Mouse (Mus musculus) midbrain, embryonic 10.5 days (tissue): ENCODE measurements around the gene Tcf12. TPM values are rescaled to one million over a fixed set of nuclear protein-coding genes. Genes with fewer than 3 reads are reported as not detected.
A peak's percentile ranks its signal among the peaks of the same experiment; 100 is the strongest.

Experiments
- DNase-seq: peaks from one replicate; pipeline ENCODE4 v3.0.0-alpha.2; 2017; ENCODE audit warnings: low spot score
- H3K27ac ChIP-seq: fragments of 300-500 bp; sonication (generic); replicated peaks from 2 replicates; pipeline ENCODE4 v1.5.1; 2016; ENCODE audit warnings: mild to moderate bottlenecking
- H3K27me3 ChIP-seq: fragments of 300-500 bp; sonication (generic); 2 replicates; pipeline ENCODE4 v1.6.1; 2016; ENCODE audit warnings: low read depth, mild to moderate bottlenecking; ENCODE audit not compliant: poor library complexity, severe bottlenecking
- H3K36me3 ChIP-seq: fragments of 300-500 bp; sonication (generic); 2 replicates; pipeline ENCODE4 v1.6.1; 2016; ENCODE audit warnings: mild to moderate bottlenecking, moderate library complexity
- H3K4me1 ChIP-seq: fragments of 300-500 bp; sonication (generic); 2 replicates; pipeline ENCODE4 v1.6.1; 2016
- H3K4me3 ChIP-seq: fragments of 300-500 bp; sonication (generic); 2 replicates; pipeline ENCODE4 v1.5.1; 2016; ENCODE audit warnings: mild to moderate bottlenecking, moderate library complexity
- H3K9me3 ChIP-seq: fragments of 300-500 bp; sonication (generic); replicated peaks from 2 replicates; pipeline ENCODE4 v1.6.1; 2016; ENCODE audit warnings: mild to moderate bottlenecking
- WGBS: fragments of 180-500 bp; shearing (Covaris S2); methylation state at CpG from one replicate; pipeline ENCODE4 v1.1.7; 2016; 5-methylcytosine and 5-hydroxymethylcytosine counted together
- polyA plus RNA-seq: library from polyadenylated mRNA; unstranded; fragments of >200 nt; fragmentation: Nextera tagmentation; extraction: Ambion mirVana; gene quantifications from 2 replicates; pipeline ENCODE4 v1.2.1, GENCODE M21; 2016

Tcf12 gene
- polyA plus RNA-seq, 1 experiment from 2014 or later = 165 TPM

GRCm38 (mm10) chr9:71916662-71916953 lies 195.1 kb downstream of the Tcf12 start:
- no peak for DNase-seq
- Histone ChIP-seq H3K27ac (peak overlapping the region; percentile 71; the same call in 1 of the 2 replicates), H3K36me3 (peaks cover 29% of the 10 kb centered on the region), H3K27me3 (no peaks in the 10 kb centered on the region), H3K9me3 (no peaks in the 10 kb centered on the region), H3K4me3 (no peak overlapping the region), H3K4me1 (peaks cover 35% of the 10 kb centered on the region)

DNA sequence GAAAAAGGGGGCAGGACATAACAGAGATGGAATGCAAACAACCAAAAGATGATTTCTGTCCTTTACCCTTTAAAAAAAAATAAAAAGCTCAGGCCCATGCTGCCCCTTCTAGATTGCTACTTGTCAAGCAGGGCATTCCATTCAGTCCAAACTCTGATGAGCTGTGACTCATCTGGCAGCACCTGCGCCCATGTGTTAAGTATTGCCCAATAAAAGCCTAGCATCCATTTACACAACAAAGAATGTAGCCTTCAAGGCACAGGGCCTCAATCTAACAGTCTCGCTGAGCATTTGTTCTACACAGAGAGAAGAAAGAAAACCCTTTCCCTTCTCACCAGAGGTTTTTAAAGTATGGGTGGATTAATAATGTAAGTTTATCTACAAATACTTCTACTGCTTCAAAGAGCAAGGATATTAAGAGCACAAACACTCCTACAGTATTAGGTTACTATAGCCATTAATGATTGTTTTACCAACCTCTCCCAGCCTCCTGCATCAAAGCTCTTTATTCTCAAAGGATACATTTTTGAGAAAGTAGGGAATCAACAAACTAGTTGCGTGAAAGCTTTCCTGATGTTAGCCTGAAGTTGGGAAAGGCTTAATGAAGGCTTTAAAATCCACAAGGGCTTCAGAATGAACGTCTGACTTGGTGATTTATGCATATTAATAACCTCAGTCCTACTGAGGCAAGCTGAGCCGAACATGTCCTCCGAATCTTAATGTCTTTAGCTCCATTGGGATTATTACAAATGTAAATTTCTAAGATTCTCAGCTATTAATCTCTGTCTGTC lies 195.6 kb downstream of the Tcf12 start:
- no peak for DNase-seq
- 38% methylated on average over 6 of the region's 6 CpGs for WGBS
- peak overlapping the region; percentile 71 for H3K27ac ChIP-seq

DNA sequence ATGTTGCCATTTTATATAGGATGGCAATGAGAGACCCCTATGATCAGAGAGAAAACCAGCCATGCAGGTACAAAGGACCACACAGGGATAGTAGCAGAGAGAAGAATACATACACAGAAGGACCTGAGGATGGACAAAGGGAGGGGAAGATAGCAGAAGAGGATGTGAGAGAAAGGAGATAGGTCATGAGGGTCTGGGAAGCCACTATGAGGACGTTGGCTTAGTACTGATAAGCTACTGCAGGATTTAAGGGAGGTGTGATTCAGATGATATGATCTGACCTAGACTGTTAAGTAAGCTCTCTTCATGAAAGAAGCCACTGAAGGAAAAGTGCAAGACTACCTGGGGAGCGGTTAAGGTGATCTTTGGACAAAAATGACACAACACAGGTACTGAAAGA lies 205.1 kb downstream of the Tcf12 start:
- Histone ChIP-seq H3K4me3 (no peak overlapping the region), H3K4me1 (peaks cover 4% of the 10 kb centered on the region), H3K9me3 (peaks cover 9% of the 10 kb centered on the region; the same call in 1 of the 2 replicates), H3K27me3 (no peaks in the 10 kb centered on the region), H3K27ac (no peak overlapping the region), H3K36me3 (peaks cover 50% of the 10 kb centered on the region)
- no peak for DNase-seq
- WGBS = 79% methylated on average over 2 of the region's 2 CpGs

More for the DNA sequence above, 195.6 kb downstream of the Tcf12 start:
- no peaks in the 10 kb centered on the region for H3K9me3 ChIP-seq
- H3K36me3 ChIP-seq = peaks cover 29% of the 10 kb centered on the region
- no peaks in the 10 kb centered on the region for H3K27me3 ChIP-seq
- H3K4me3 ChIP-seq = peak overlapping the region; percentile 9; the same call in 1 of the 2 replicates
- peaks cover 35% of the 10 kb centered on the region for H3K4me1 ChIP-seq

DNA sequence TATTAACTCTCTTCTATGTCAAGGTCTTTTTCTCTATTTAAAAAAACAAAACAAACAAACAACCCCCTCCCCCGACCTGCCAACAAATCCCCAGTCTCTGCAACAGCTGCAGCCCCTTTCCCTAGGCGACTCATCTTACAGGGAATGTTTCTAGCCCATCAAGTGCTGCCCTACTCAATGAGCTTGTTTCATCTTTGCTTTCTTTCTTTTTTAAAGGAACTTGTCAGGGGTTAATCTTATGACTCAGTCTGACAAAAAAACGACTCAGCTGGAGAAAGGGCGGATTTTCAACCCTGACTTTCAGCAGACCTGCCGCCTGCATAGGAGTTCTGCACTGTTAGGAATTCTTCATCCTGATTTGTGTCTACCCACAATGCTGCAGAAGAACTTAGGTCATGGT lies 212.8 kb downstream of the Tcf12 start:
- peak; percentile 44 for DNase-seq
- Histone ChIP-seq H3K4me1 (peaks cover 71% of the 10 kb centered on the region), H3K4me3 (peak overlapping the region; percentile 9; the same call in 1 of the 2 replicates), H3K27ac (peak overlapping the region; percentile 87), H3K9me3 (no peaks in the 10 kb centered on the region), H3K27me3 (no peaks in the 10 kb centered on the region), H3K36me3 (peaks cover 5% of the 10 kb centered on the region; the same call in 1 of the 2 replicates)
- 6% methylated on average over 5 of the region's 5 CpGs for WGBS

DNA sequence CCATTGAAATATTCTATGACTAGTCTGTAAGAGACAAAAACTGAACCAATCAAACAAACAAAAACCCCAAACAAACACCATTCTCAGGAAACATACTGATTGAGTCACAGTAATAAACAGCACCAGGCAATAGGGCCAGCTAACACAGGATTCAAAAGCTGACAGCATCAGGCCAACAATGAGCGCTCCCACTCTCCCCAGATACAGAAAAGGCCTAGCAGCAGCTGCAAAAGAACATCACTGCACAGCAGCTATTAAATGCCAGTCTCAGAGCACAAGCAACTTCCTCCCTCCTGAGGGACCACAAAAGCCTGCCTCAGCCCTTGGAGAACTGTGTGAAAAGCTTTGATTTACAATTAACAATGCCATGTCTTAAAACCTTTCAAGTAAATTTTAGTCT lies 214.3 kb downstream of the Tcf12 start:
- Histone ChIP-seq H3K4me3 (peak overlapping the region; percentile 62; the same call in 1 of the 2 replicates), H3K27ac (peak overlapping the region; percentile 87), H3K36me3 (peaks cover 3% of the 10 kb centered on the region; the same call in 1 of the 2 replicates), H3K27me3 (no peaks in the 10 kb centered on the region), H3K9me3 (no peaks in the 10 kb centered on the region), H3K4me1 (peaks cover 84% of the 10 kb centered on the region)
- DNase-seq = peak; percentile 71
- 0% methylated on average over 1 of the region's 1 CpGs for WGBS

GRCm38 (mm10) chr9:71895931-71896724 lies 215.5 kb downstream of the Tcf12 start:
- Histone ChIP-seq H3K4me1 (peaks cover 89% of the 10 kb centered on the region), H3K4me3 (peak overlapping the region; percentile 62), H3K27me3 (no peaks in the 10 kb centered on the region), H3K9me3 (no peaks in the 10 kb centered on the region), H3K27ac (peak overlapping the region; percentile 87), H3K36me3 (no peaks in the 10 kb centered on the region)
- no peak for DNase-seq
- 8% methylated on average over 2 of the region's 2 CpGs for WGBS

GRCm38 (mm10) chr9:71895291-71895690 lies 216.4 kb downstream of the Tcf12 start:
- no peaks in the 10 kb centered on the region for H3K9me3 ChIP-seq
- DNase-seq = no peak
- H3K36me3 ChIP-seq = no peaks in the 10 kb centered on the region
- WGBS = 9% methylated on average over 7 of the region's 7 CpGs
- H3K27ac ChIP-seq = peak overlapping the region; percentile 87
- no peaks in the 10 kb centered on the region for H3K27me3 ChIP-seq
- H3K4me3 ChIP-seq = peak overlapping the region; percentile 62
- H3K4me1 ChIP-seq = peaks cover 84% of the 10 kb centered on the region

DNA sequence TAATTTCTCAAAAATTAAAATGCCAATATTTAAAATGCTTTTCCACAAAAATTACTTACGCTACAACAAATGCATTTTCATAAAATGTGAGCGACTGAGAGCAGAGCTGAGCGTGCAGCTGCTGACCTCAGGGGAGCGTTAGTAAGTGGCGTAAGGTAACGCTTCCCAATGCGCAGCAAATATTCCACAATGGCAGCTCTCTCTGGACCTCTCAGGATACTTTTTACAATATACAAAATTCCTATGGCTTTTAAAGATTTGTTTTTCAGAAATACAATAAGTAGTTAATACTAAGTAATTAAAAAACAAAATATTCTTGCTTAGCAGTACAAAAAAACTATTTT lies 216.8 kb downstream of the Tcf12 start:
- Histone ChIP-seq H3K36me3 (no peaks in the 10 kb centered on the region), H3K4me1 (peaks cover 80% of the 10 kb centered on the region), H3K27me3 (no peaks in the 10 kb centered on the region), H3K9me3 (no peaks in the 10 kb centered on the region), H3K27ac (peak overlapping the region; percentile 87), H3K4me3 (peak overlapping the region; percentile 62)
- 23% methylated on average over 7 of the region's 7 CpGs for WGBS
- DNase-seq = no peak

DNA sequence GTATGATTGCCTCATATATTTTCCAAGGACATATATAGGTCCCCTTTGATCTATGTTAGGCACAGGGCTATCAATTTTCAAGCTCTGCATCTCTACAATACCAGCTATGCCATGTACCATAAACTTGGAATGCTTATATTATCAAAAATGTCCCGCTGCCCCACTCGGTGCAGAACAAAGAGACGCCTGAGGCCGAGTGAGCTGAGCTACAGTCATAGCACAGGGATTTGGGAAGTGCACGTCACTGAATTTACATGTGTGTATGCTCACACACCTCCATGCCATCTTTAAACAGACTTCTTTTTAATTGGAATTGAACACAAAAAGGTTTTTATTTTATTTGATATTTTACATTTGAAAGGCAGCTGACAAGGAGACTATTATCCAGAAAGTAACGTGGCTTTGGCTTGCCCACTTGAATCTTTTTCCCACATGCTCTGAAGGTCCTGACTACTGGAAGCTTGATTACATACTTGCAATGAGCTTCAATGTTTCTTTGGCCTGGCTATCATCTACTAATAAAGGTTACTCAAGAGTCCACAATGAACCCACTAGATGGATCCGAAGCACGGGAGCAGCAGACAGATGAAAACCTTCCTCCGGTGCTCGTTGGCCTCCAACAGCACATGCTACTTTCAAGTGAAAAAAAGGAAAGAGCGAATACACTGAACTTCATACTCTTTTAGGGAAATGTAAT lies 217.3 kb downstream of the Tcf12 start:
- Histone ChIP-seq H3K27me3 (no peaks in the 10 kb centered on the region), H3K4me1 (peaks cover 81% of the 10 kb centered on the region), H3K27ac (peak overlapping the region; percentile 87), H3K36me3 (peaks cover 5% of the 10 kb centered on the region; the same call in 1 of the 2 replicates), H3K4me3 (peak overlapping the region; percentile 62), H3K9me3 (no peaks in the 10 kb centered on the region)
- WGBS = 28% methylated on average over 11 of the region's 11 CpGs
- DNase-seq = no peak

GRCm38 (mm10) chr9:71888450-71888849 lies 223.2 kb downstream of the Tcf12 start:
- peak overlapping the region; percentile 20; the same call in 1 of the 2 replicates for H3K4me3 ChIP-seq
- 49% methylated on average over 5 of the region's 5 CpGs for WGBS
- peaks cover 29% of the 10 kb centered on the region for H3K36me3 ChIP-seq
- peaks cover 52% of the 10 kb centered on the region for H3K4me1 ChIP-seq
- no peaks in the 10 kb centered on the region for H3K9me3 ChIP-seq
- H3K27ac ChIP-seq = no peak overlapping the region; the same call in 1 of the 2 replicates
- no peak for DNase-seq
- H3K27me3 ChIP-seq = no peaks in the 10 kb centered on the region

DNA sequence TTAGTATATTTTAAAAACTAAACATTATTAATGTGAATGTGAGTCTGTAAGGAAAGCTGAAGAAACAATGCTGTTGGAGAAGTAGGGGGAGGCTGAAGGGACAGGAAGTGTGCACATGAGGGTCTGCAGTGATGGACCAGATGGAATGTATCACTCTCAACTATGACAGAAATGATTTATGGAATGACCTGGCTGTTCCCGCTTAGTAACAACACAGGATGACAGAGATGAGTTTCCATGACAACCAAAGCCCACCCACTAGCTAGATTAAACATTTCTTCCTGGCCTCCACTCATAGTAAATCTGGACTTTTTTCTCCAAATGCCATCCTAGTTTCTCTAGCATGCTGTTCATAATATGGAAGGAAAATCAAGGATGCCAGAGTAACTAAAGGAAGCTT lies 231.0 kb downstream of the Tcf12 start:
- H3K36me3 ChIP-seq = peaks cover 70% of the 10 kb centered on the region

GRCm38 (mm10) chr9:71879972-71880371 lies 231.7 kb downstream of the Tcf12 start:
- Histone ChIP-seq H3K36me3 (peaks cover 70% of the 10 kb centered on the region), H3K9me3 (0 out of 2 replicates have a peak, but pooled peaks cover 3% of the 10 kb centered on the region), H3K27me3 (no peaks in the 10 kb centered on the region), H3K4me3 (no peak overlapping the region), H3K27ac (peak overlapping the region; percentile 76), H3K4me1 (peaks cover 65% of the 10 kb centered on the region)
- WGBS = 15% methylated on average over 5 of the region's 5 CpGs
- no peak for DNase-seq

More for the DNA sequence above, 231.0 kb downstream of the Tcf12 start:
- no peak for DNase-seq
- WGBS = 24% methylated on average over 1 of the region's 1 CpGs
- Histone ChIP-seq H3K27me3 (no peaks in the 10 kb centered on the region), H3K27ac (peak overlapping the region; percentile 76), H3K4me1 (peaks cover 65% of the 10 kb centered on the region), H3K9me3 (0 out of 2 replicates have a peak, but pooled peaks cover 3% of the 10 kb centered on the region), H3K4me3 (peak overlapping the region; percentile 4; the same call in 1 of the 2 replicates)
